Mouse (Mus musculus) bone marrow, adult 2 months (tissue): ENCODE results near the gene Epha7.

Source experiments
- CTCF ChIP-seq: fragments of 200-500 bp; IDR thresholded peaks from 2 replicates; pipeline ENCODE4 v1.5.1; 2011; ENCODE audit warnings: low read length, control low read depth; ENCODE audit not compliant: control insufficient read depth, insufficient read depth
- POLR2A ChIP-seq: fragments of 200-500 bp; IDR thresholded peaks from 2 replicates; pipeline ENCODE4 v1.6.1; 2011; ENCODE audit warnings: low read depth, mild to moderate bottlenecking, control low read depth, low read length, borderline replicate concordance; ENCODE audit not compliant: control insufficient read depth

DNA sequence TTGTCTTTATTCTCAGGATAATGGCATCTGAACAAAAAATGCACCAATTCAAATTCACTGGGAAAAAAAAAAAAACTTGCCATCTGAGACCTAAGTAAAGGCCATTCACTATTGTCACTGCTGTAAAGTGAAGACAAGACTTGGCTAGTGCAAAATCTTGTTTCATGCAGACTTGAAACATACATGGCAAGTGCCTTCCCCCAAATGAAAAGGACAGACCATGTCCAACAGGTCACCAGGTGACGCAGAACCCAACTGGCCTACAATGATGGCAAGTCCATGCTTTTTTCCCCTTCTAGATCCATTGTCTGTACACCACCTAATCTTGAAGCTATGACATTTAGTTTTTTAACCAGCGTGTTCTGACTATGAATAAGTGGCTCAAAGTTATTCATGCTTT is 94.1 kb downstream of the Epha7 start:
- TF ChIP-seq POLR2A (no peak), CTCF (no peak)
